Mouse (Mus musculus): Measurements from ENCODE around the gene Arrdc5. TPM values are rescaled to one million over a fixed set of nuclear protein-coding genes. Genes with fewer than 3 reads are reported as not detected.
A peak's percentile ranks its signal among the peaks of the same experiment; 100 is the strongest.

The Arrdc5 gene
- 0.21 TPM in 1 of 2 replicates, not detected in the other for polyA plus RNA-seq (2015; fragmentation: Nextera tagmentation; extraction: Ambion mirVana)

GRCm38 (mm10) chr17:56300186-56300585 lies at the start of gene Arrdc5:
Arrdc5 (minus strand) TSS chr17:56300286.
- H3K27me3 ChIP-seq (ENCODE audit: control insufficient read depth, insufficient read depth, low read length), result no peaks in the 10 kb centered on the region
- H3K27ac ChIP-seq (ENCODE audit: low read length), result no peak within 1 kb of the TSS
- no peak within 1 kb of the TSS for H3K9ac ChIP-seq (ENCODE audit: low read length)
- 86% methylated on average over 9 of the region's 9 CpGs for WGBS
- peaks cover 16% of the 10 kb centered on the region for H3K4me1 ChIP-seq (ENCODE audit: control insufficient read depth, insufficient read depth, low read length)
- ATAC-seq (replicated peaks; ENCODE audit: extremely low read depth, insufficient read depth, low FRiP score), result no peak
- H3K4me3 ChIP-seq (ENCODE audit: low read length), result no peak within 1 kb of the TSS
- no peak within 1 kb of the TSS for H3K4me2 ChIP-seq (ENCODE audit: low read depth, low read length)
- H3K36me3 ChIP-seq (ENCODE audit: control insufficient read depth, insufficient read depth), result no peaks in the 10 kb centered on the region
- H3K9me3 ChIP-seq (replicated peaks; ENCODE audit: control insufficient read depth, low read length), result no peaks in the 10 kb centered on the region

- no peak overlapping the region for H3K9ac ChIP-seq (ENCODE audit: low read length)
- H3K27ac ChIP-seq (ENCODE audit: low read length), result no peak overlapping the region
- no peak overlapping the region for H3K4me3 ChIP-seq (ENCODE audit: low read length)
- H3K4me2 ChIP-seq (ENCODE audit: low read depth, low read length), result no peak overlapping the region
- peaks cover 6% of the 10 kb centered on the region for H3K36me3 ChIP-seq (ENCODE audit: control insufficient read depth, insufficient read depth)
- ATAC-seq (replicated peaks; ENCODE audit: extremely low read depth, insufficient read depth, low FRiP score), result no peak
- H3K9me3 ChIP-seq (replicated peaks; ENCODE audit: control insufficient read depth, low read length), result no peaks in the 10 kb centered on the region
- H3K4me1 ChIP-seq (ENCODE audit: control insufficient read depth, insufficient read depth, low read length), result peaks cover 10% of the 10 kb centered on the region
- no peaks in the 10 kb centered on the region for H3K27me3 ChIP-seq (ENCODE audit: control insufficient read depth, insufficient read depth, low read length)
Observed at GRCm38 (mm10) chr17:56348586-56348985, 48.5 kb upstream of the Arrdc5 start.

- Histone ChIP-seq H3K9ac (ENCODE audit: low read length) (no peak overlapping the region; the same call in 1 of the 2 replicates), H3K36me3 (ENCODE audit: control insufficient read depth, insufficient read depth) (peaks cover 6% of the 10 kb centered on the region), H3K9me3 (replicated peaks; ENCODE audit: control insufficient read depth, low read length) (no peaks in the 10 kb centered on the region), H3K27ac (ENCODE audit: low read length) (no peak overlapping the region), H3K4me1 (ENCODE audit: control insufficient read depth, insufficient read depth, low read length) (peaks cover 10% of the 10 kb centered on the region), H3K4me2 (ENCODE audit: low read depth, low read length) (no peak overlapping the region), H3K27me3 (ENCODE audit: control insufficient read depth, insufficient read depth, low read length) (no peaks in the 10 kb centered on the region), H3K4me3 (ENCODE audit: low read length) (no peak overlapping the region)
- WGBS, result 61% methylated on average over 4 of the region's 4 CpGs
- no peak for ATAC-seq (replicated peaks; ENCODE audit: extremely low read depth, insufficient read depth, low FRiP score)
Observed at GRCm38 (mm10) chr17:56348128-56348527, 48.0 kb upstream of the Arrdc5 start.

GRCm38 (mm10) chr17:56345364-56345763 lies 45.3 kb upstream of the Arrdc5 start:
- no peak overlapping the region for H3K27ac ChIP-seq (ENCODE audit: low read length)
- ATAC-seq (replicated peaks; ENCODE audit: extremely low read depth, insufficient read depth, low FRiP score), result no peak
- WGBS, result 68% methylated on average over 2 of the region's 2 CpGs
- H3K4me2 ChIP-seq (ENCODE audit: low read depth, low read length), result no peak overlapping the region
- H3K9ac ChIP-seq (ENCODE audit: low read length), result no peak overlapping the region
- no peaks in the 10 kb centered on the region for H3K9me3 ChIP-seq (replicated peaks; ENCODE audit: control insufficient read depth, low read length)
- no peaks in the 10 kb centered on the region for H3K27me3 ChIP-seq (ENCODE audit: control insufficient read depth, insufficient read depth, low read length)
- H3K4me3 ChIP-seq (ENCODE audit: low read length), result no peak overlapping the region
- H3K36me3 ChIP-seq (ENCODE audit: control insufficient read depth, insufficient read depth), result no peaks in the 10 kb centered on the region
- peaks cover 23% of the 10 kb centered on the region for H3K4me1 ChIP-seq (ENCODE audit: control insufficient read depth, insufficient read depth, low read length)

GRCm38 (mm10) chr17:56343466-56343865 lies 43.4 kb upstream of the Arrdc5 start:
- no peak for ATAC-seq (replicated peaks; ENCODE audit: extremely low read depth, insufficient read depth, low FRiP score)
- no peaks in the 10 kb centered on the region for H3K27me3 ChIP-seq (ENCODE audit: control insufficient read depth, insufficient read depth, low read length)
- 76% methylated on average over 3 of the region's 3 CpGs for WGBS
- H3K4me3 ChIP-seq (ENCODE audit: low read length), result no peak overlapping the region
- no peak overlapping the region for H3K4me2 ChIP-seq (ENCODE audit: low read depth, low read length)
- no peak overlapping the region for H3K27ac ChIP-seq (ENCODE audit: low read length)
- H3K4me1 ChIP-seq (ENCODE audit: control insufficient read depth, insufficient read depth, low read length), result peaks cover 28% of the 10 kb centered on the region
- no peaks in the 10 kb centered on the region for H3K36me3 ChIP-seq (ENCODE audit: control insufficient read depth, insufficient read depth)
- no peak overlapping the region for H3K9ac ChIP-seq (ENCODE audit: low read length)
- no peaks in the 10 kb centered on the region for H3K9me3 ChIP-seq (replicated peaks; ENCODE audit: control insufficient read depth, low read length)

- H3K4me1 ChIP-seq (ENCODE audit: control insufficient read depth, insufficient read depth, low read length), result peaks cover 34% of the 10 kb centered on the region
- no peak overlapping the region for H3K4me2 ChIP-seq (ENCODE audit: low read depth, low read length)
- H3K4me3 ChIP-seq (ENCODE audit: low read length), result no peak overlapping the region
- H3K9me3 ChIP-seq (replicated peaks; ENCODE audit: control insufficient read depth, low read length), result no peaks in the 10 kb centered on the region
- H3K27me3 ChIP-seq (ENCODE audit: control insufficient read depth, insufficient read depth, low read length), result no peaks in the 10 kb centered on the region
- H3K9ac ChIP-seq (ENCODE audit: low read length), result no peak overlapping the region
- H3K27ac ChIP-seq (ENCODE audit: low read length), result no peak overlapping the region
- no peak for ATAC-seq (replicated peaks; ENCODE audit: extremely low read depth, insufficient read depth, low FRiP score)
- no peaks in the 10 kb centered on the region for H3K36me3 ChIP-seq (ENCODE audit: control insufficient read depth, insufficient read depth)
Observed at GRCm38 (mm10) chr17:56340717-56341116, 40.6 kb upstream of the Arrdc5 start.

GRCm38 (mm10) chr17:56338909-56339308 lies 38.8 kb upstream of the Arrdc5 start:
- no peaks in the 10 kb centered on the region for H3K27me3 ChIP-seq (ENCODE audit: control insufficient read depth, insufficient read depth, low read length)
- no peak overlapping the region for H3K27ac ChIP-seq (ENCODE audit: low read length)
- H3K9ac ChIP-seq (ENCODE audit: low read length), result no peak overlapping the region
- H3K4me3 ChIP-seq (ENCODE audit: low read length), result no peak overlapping the region
- H3K4me1 ChIP-seq (ENCODE audit: control insufficient read depth, insufficient read depth, low read length), result peaks cover 36% of the 10 kb centered on the region
- H3K9me3 ChIP-seq (replicated peaks; ENCODE audit: control insufficient read depth, low read length), result no peaks in the 10 kb centered on the region
- no peaks in the 10 kb centered on the region for H3K36me3 ChIP-seq (ENCODE audit: control insufficient read depth, insufficient read depth)
- ATAC-seq (replicated peaks; ENCODE audit: extremely low read depth, insufficient read depth, low FRiP score), result no peak
- H3K4me2 ChIP-seq (ENCODE audit: low read depth, low read length), result no peak overlapping the region
- WGBS, result 65% methylated on average over 4 of the region's 4 CpGs

GRCm38 (mm10) chr17:56337791-56338190 lies 37.7 kb upstream of the Arrdc5 start:
- no peaks in the 10 kb centered on the region for H3K9me3 ChIP-seq (replicated peaks; ENCODE audit: control insufficient read depth, low read length)
- no peak overlapping the region for H3K4me3 ChIP-seq (ENCODE audit: low read length)
- peak overlapping the region; percentile 34; the same call in 1 of the 2 replicates for H3K27ac ChIP-seq (ENCODE audit: low read length)
- WGBS, result 56% methylated on average over 6 of the region's 6 CpGs
- 0 out of 2 replicates have a peak overlapping the region, but pooled peaks have one; percentile 6 for H3K9ac ChIP-seq (ENCODE audit: low read length)
- H3K4me1 ChIP-seq (ENCODE audit: control insufficient read depth, insufficient read depth, low read length), result peaks cover 39% of the 10 kb centered on the region
- H3K36me3 ChIP-seq (ENCODE audit: control insufficient read depth, insufficient read depth), result no peaks in the 10 kb centered on the region
- no peaks in the 10 kb centered on the region for H3K27me3 ChIP-seq (ENCODE audit: control insufficient read depth, insufficient read depth, low read length)
- no peak for ATAC-seq (replicated peaks; ENCODE audit: extremely low read depth, insufficient read depth, low FRiP score)
- no peak overlapping the region; the same call in 1 of the 2 replicates for H3K4me2 ChIP-seq (ENCODE audit: low read depth, low read length)

GRCm38 (mm10) chr17:56337190-56337589 lies 37.1 kb upstream of the Arrdc5 start:
- Histone ChIP-seq H3K27me3 (ENCODE audit: control insufficient read depth, insufficient read depth, low read length) (no peaks in the 10 kb centered on the region), H3K4me3 (ENCODE audit: low read length) (no peak overlapping the region), H3K9me3 (replicated peaks; ENCODE audit: control insufficient read depth, low read length) (no peaks in the 10 kb centered on the region), H3K9ac (ENCODE audit: low read length) (no peak overlapping the region), H3K36me3 (ENCODE audit: control insufficient read depth, insufficient read depth) (no peaks in the 10 kb centered on the region), H3K4me1 (ENCODE audit: control insufficient read depth, insufficient read depth, low read length) (peaks cover 39% of the 10 kb centered on the region), H3K4me2 (ENCODE audit: low read depth, low read length) (no peak overlapping the region), H3K27ac (ENCODE audit: low read length) (peak overlapping the region; percentile 30; the same call in 1 of the 2 replicates)
- ATAC-seq (replicated peaks; ENCODE audit: extremely low read depth, insufficient read depth, low FRiP score), result peak; percentile 17
- 23% methylated on average over 4 of the region's 4 CpGs for WGBS

Measured in heart, embryonic 16.5 days (tissue).